Mouse (Mus musculus) embryonic fibroblast, embryonic 13.5 days (primary cell): ENCODE data around the gene Rab25. TPM values are rescaled to one million over a fixed set of nuclear protein-coding genes. Genes with fewer than 3 reads are reported as not detected.

Experiments
- H3K27ac ChIP-seq: 2 replicates; pipeline ENCODE4 v1.5.1; 2012; ENCODE audit warnings: low read length, control low read depth, inconsistent platforms; ENCODE audit not compliant: insufficient read depth
- H3K4me1 ChIP-seq: 2 replicates; pipeline ENCODE4 v1.6.1; 2011; ENCODE audit warnings: low read length; ENCODE audit not compliant: control insufficient read depth, insufficient read depth
- H3K4me3 ChIP-seq: 2 replicates; pipeline ENCODE4 v1.5.1; 2011; ENCODE audit warnings: mild to moderate bottlenecking, control low read depth, low read length; ENCODE audit not compliant: insufficient read depth
- CTCF ChIP-seq: IDR thresholded peaks from 2 replicates; pipeline ENCODE4 v1.5.1; 2011; ENCODE audit warnings: mild to moderate bottlenecking, control low read depth, low read length, moderate library complexity, borderline replicate concordance; ENCODE audit not compliant: insufficient read depth
- POLR2A ChIP-seq: IDR thresholded peaks from 2 replicates; pipeline ENCODE4 v1.6.1; 2011; ENCODE audit warnings: low read depth, mild to moderate bottlenecking, control low read depth, low read length, moderate library complexity
- polyA plus RNA-seq: library from polyadenylated mRNA; stranded (reverse); fragments of >200 nt; gene quantifications from 2 replicates; pipeline ENCODE4 v1.2.4, GENCODE M21; 2011; ENCODE audit warnings: low read depth; ENCODE audit not compliant: missing spikeins, insufficient read length

The Rab25 gene
- polyA plus RNA-seq, 1 experiment: not detected

DNA sequence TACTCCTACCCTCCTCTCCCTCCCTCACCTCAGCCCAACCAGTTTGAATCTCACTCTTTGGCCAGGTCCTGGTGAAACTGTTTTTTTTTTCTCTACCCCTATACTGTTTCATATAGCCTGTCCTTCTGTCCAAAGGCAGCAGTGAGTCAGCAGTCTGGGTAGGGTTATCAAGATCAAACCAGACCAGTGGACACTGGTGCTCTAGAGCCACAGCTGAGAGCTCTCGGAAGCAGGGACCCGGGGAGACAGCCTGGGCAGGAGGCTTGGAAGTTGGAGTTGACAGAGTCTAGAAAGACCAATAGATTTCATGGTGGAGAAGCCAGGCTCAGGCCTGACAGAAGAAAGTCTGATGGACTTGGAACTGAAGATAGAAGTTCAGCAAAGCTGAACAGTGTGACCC is 20.5 kb upstream of the Rab25 start:
- H3K4me3 ChIP-seq: no peak overlapping the region
- no peak overlapping the region for H3K27ac ChIP-seq
- TF ChIP-seq CTCF (no peak), POLR2A (no peak)
- no peaks in the 10 kb centered on the region for H3K4me1 ChIP-seq

DNA sequence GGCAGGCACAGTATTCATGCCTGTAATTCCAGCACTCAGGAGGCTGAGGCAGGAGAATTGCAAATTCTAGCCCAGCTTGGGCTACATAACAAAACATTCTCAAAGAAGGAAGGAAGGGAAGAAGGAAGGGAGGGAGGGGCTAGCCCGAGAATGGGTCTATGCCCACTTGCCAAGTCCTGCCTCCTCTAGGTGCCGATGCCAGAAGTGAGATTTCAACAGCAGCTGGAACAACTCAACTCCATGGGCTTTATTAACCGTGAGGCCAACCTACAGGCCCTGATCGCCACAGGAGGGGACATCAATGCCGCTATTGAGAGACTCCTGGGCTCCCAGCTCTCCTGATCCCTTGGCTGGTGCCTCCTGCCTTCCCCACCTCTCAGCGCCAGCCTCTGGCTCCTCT is 19.8 kb upstream of the Rab25 start:
- no peak overlapping the region for H3K4me3 ChIP-seq
- TF ChIP-seq CTCF (no peak), POLR2A (no peak)
- H3K27ac ChIP-seq: no peak overlapping the region
- no peaks in the 10 kb centered on the region for H3K4me1 ChIP-seq

DNA sequence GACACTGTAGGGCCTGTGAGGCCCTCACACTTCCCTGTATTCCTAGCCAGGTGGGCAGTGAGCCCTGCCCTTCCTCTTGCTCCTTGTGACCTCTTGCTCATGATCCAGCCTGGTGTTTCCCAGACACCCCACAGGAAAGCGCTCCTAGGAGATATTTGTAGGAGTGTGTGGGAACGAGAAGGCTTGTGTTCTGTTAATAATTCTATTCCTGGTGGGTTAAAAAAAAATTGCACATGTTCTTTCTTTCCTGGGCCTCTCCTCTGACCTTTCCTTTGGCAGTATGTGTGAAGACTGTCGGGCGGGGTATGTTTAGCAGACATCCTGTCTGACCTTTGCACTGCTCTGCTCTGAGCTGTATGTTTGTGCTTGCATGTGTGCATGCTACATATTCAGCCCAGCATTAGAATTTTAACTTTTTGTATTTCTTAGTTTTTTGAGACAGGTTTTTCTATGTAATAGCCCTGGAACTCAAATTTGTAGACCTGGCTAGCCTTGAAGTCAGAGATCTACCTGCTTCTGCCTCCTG is 18.5 kb upstream of the Rab25 start:
- H3K4me3 ChIP-seq: no peak overlapping the region
- H3K4me1 ChIP-seq: no peaks in the 10 kb centered on the region; the same call in 1 of the 2 replicates
- H3K27ac ChIP-seq: no peak overlapping the region
- TF ChIP-seq CTCF (no peak), POLR2A (no peak)

DNA sequence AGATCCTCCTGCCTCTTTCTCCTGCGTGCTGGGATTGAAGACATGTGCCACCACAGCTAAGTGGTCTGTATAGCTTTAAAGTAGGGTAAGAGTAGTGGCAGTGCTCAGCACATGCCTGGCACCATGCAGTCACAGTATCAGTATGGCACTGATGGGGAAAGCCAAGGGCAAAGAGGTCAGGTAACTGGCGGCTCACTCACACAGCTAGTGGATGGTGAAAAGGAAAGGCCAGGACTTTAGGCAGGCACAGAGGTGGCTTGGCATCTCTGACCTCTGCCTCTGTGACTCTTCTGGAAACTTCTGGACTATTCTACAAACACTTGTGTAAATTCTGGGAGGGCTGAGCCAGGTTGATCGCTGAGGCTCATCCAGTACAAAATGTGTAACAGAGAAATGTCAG is 18.0 kb upstream of the Rab25 start:
- TF ChIP-seq POLR2A: no peak
- TF ChIP-seq CTCF: no peak
- Histone ChIP-seq H3K27ac (no peak overlapping the region), H3K4me3 (no peak overlapping the region), H3K4me1 (no peaks in the 10 kb centered on the region; the same call in 1 of the 2 replicates)

DNA sequence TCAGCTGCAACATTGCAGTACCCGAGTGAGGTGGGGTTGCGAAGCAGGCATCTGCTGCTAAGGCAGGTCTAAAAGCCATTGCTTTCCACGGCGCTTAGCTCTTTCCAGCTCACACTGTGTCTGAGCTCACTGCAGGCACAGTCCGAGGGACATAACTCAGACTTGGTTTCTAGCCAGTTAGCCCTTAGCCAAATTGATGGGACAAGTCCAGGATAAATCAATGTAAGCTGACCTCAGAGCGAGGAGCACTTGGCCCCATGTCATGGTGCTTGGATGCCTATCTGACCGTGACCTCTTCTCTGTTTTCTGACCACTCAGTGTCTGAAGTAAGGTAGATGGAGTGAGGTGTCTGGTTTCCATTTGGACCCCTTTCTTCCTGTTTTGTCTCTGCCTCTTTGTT is 15.9 kb upstream of the Rab25 start:
- H3K27ac ChIP-seq: no peak overlapping the region
- TF ChIP-seq POLR2A (no peak), CTCF (no peak)

DNA sequence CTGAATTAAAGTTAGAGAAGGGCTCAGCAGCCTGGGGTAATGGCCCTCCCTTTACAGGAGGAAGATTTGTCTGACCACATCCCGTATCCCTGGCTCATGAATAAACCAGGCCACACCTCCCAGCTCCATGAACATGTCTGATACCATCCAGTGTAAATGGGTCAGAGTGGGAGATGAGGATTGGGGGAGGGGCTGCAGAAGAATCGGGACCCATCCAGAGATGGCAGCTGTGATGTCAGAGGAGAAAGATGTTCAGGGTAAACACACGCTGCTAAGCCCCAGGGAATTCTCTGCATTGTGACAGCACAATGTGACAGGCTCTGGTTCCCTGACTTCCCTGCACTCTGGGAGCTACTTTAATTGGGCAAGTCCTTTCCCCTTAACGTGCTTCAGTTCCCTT is 15.3 kb upstream of the Rab25 start:
- Histone ChIP-seq H3K4me3 (no peak overlapping the region), H3K27ac (no peak overlapping the region), H3K4me1 (no peaks in the 10 kb centered on the region; the same call in 1 of the 2 replicates)
- no peak for TF ChIP-seq POLR2A
- no peak for TF ChIP-seq CTCF

More for the DNA sequence above, 15.9 kb upstream of the Rab25 start:
- Histone ChIP-seq H3K4me1 (no peaks in the 10 kb centered on the region; the same call in 1 of the 2 replicates), H3K4me3 (no peak overlapping the region)

DNA sequence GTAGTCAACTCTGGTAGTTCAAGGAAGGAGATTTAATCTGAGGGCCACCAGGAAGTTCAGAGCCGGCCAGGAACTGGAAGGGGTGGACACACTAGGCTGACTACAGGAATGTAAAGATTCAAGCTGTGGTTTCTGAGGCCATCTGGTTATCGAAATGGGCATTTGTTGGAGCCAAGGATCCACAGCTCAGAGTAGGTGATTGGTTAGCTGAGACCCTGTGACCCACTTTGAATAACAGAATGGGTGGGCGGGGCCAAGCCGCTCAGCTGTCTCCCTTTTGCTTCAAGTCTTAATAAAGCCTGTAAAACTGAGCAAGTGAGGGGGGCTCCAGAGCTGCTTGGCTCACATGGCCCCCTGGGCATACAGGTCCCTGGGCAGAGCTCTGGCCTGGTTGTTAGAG is 13.9 kb upstream of the Rab25 start:
- H3K4me3 ChIP-seq: no peak overlapping the region
- no peaks in the 10 kb centered on the region; the same call in 1 of the 2 replicates for H3K4me1 ChIP-seq
- no peak overlapping the region for H3K27ac ChIP-seq
- TF ChIP-seq CTCF (no peak), POLR2A (no peak)

DNA sequence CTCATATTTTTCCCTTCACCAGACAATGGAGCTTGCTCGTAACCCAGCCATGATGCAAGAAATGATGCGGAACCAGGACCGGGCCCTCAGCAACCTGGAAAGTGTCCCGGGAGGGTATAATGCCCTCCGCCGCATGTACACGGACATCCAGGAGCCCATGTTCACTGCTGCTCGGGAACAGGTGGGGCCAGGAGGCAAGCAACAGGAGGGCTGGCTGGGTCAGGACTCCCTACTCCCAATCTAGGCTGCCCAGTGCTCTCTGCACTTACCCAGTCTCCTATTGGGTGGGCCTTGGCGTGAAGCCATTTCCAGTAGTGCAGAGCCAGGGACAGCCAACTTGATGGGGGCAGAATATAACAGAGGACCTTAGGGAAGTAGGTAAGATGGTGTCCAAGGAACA is 11.5 kb upstream of the Rab25 start:
- no peak overlapping the region for H3K4me3 ChIP-seq
- TF ChIP-seq CTCF (no peak), POLR2A (no peak)

DNA sequence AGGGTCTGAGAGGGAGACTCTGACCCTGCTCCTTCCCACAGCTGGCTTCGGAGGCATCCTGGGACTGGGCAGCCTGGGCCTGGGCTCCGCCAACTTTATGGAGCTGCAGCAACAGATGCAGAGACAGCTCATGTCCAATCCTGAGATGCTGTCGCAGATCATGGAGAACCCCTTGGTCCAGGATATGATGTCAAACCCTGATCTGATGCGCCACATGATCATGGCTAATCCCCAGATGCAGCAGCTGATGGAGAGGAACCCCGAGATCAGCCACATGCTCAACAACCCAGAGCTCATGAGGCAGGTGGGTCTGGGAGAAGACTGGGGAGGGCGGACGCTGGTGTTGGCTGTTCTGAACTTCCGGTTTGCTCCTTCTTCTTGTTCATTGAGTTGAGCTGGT is 8.5 kb upstream of the Rab25 start:
- Histone ChIP-seq H3K4me1 (no peaks in the 10 kb centered on the region), H3K27ac (no peak overlapping the region), H3K4me3 (no peak overlapping the region)
- TF ChIP-seq POLR2A: no peak
- no peak for TF ChIP-seq CTCF

More for the DNA sequence above, 11.5 kb upstream of the Rab25 start:
- Histone ChIP-seq H3K27ac (no peak overlapping the region), H3K4me1 (no peaks in the 10 kb centered on the region; the same call in 1 of the 2 replicates)

DNA sequence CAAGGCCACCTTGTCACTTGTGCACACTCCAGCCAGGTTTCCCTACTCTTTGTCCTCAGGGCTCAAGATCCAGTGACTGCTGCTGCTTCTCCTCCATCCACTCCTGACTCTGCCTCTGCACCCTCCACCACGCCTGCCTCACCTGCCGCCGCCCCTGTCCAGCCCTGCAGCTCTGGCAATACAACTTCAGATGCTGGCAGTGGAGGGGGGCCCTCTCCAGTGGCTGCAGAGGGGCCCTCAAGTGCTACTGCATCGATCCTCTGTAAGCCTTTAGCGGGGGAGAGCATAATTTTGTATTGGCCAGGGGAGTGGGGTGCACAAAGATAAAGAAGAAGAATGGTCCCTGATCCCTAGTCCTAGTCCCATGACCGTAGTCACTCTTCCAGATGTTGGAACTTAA is 7.6 kb upstream of the Rab25 start:
- Histone ChIP-seq H3K4me3 (no peak overlapping the region), H3K27ac (no peak overlapping the region), H3K4me1 (no peaks in the 10 kb centered on the region)
- no peak for TF ChIP-seq CTCF
- TF ChIP-seq POLR2A: no peak

DNA sequence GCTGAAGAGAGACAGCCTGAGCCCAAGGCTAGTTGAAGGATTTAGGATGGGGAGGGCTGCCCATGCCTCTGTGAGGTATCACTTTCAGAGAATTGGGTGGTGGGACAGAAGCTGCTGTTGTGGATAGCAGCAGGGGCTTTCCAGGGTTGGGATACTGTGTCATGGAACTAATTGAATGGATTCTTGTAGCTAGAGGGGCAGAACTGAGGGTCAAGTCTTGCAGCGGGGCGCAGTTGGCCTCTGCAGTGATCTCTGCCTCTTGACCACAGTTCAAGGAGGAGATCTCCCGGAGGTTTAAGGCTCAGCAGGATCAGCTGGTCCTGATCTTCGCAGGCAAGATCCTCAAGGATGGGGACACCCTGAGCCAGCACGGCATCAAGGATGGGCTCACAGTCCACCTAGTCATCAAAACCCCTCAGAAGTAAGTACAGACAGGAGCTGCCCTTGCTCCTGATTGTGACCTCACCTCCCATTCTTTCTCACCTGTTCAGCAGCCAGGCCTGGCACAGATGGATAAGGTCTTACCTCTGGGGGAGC is 7.0 kb upstream of the Rab25 start:
- TF ChIP-seq POLR2A (no peak), CTCF (no peak)
- H3K4me1 ChIP-seq: no peaks in the 10 kb centered on the region

More for the DNA sequence above, 7.0 kb upstream of the Rab25 start:
- Histone ChIP-seq H3K27ac (no peak overlapping the region), H3K4me3 (no peak overlapping the region)
